Mouse (Mus musculus) 3T3-L1 (cell line): ENCODE data around the gene Olfr787.

Experiments
- DNase-seq: peaks from one replicate; pipeline ENCODE4 v3.0.0-alpha.2; 2015; ENCODE audit warnings: low read depth, low spot score

The Olfr787 gene

DNA sequence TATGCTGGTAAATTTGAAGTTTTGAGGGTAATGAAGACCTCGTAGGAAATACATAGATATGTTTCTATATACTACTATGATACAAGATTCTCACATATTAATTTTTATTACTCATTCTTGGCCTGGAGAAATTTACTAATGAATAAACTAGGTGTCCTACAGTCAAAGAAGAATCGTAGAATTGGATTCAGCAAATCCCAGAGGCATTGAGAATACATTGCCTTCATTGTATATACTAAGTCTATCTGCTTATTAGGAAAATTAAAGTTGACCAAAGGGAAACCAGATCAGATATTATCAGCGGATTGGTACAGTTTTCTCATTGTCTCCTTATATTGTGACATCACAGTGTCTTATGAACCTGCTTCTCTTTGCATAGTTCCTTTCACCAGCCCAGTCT lies at the start of gene Olfr787:
TSS of gene Olfr787 (plus strand) at position 301 of the 400 bp plus-strand sequence.
- no peak for DNase-seq

DNA sequence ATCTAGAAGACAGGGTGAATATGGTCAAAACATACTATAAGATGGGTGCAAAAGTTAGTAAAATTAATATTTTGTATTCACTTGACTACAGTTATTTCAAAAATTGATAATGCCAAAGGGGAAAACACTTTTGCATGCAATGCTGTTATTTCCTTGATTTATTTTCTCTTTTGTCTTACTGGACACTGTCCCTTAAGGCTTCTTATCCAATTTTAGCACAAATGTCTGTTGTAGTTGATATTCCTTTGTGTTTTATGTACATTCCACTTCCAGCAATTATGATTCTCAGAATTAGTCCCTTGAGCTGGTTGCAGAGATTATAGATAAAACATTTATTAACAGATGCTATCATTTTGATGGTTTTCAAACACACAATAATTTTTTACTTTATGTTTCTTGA lies 34.7 kb upstream of the Olfr787 start, which contains the start of gene Olfr786:
TSS of gene Olfr786 (plus strand) at position 301 of the 400 bp plus-strand sequence.
- DNase-seq, result no peak

DNA sequence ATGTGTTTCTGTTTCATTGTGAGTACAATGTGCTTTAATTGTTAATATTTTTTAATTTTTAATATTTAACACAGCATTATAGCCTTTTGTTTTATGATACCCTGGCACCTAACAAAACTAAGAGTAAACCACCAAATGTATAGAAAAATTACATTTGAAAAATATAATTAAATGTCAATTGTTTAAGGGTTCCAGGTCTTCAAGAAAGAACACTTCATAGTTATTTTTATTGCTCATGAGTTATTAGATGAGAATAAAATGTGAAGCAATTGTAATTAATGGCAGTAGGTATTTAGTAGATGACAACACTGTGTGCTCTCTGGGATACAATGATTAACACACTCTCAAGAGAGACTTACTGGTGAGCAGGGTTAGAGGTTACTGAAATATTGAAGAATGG lies 9.0 kb downstream of the Olfr787 start, which contains the start of gene Olfr788:
TSS of gene Olfr788 (plus strand) at position 301 of the 400 bp plus-strand sequence.
- DNase-seq, result no peak

DNA sequence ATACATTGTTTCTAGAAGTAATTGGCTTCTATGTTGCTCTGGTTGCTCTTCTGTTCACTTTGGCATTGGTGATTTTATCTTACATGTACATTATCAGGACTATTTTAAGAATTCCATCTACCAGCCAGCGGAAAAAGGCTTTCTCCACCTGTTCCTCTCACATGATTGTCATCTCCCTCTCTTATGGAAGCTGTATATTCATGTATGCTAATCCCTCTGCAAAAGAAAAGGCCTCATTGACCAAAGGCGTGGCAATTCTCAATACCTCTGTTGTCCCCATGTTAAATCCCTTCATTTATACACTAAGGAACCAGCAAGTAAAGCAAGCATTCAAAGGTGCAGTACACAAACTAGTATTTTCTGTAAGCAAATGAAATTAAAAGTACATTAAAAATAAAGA lies 11.6 kb downstream of the Olfr787 start:
- no peak for DNase-seq

DNA sequence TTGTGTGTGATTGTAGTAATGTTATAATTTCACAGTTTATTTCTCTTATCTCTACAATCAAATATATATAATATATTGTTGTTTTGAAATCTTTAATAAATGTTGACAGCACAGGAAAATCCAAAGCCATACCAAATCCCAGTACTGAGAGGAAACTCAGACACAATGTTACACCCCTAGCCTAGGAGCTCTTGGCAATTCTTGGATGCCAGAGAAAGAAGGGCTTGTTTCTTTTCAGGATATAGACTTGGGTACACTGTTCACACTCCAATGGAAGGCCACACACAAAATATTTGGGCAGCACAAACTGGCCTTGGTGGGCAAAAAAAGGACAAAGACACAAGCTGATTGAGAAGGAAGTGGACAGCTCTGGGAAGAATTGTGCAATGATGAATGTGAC lies 12.1 kb downstream of the Olfr787 start:
- no peak for DNase-seq

DNA sequence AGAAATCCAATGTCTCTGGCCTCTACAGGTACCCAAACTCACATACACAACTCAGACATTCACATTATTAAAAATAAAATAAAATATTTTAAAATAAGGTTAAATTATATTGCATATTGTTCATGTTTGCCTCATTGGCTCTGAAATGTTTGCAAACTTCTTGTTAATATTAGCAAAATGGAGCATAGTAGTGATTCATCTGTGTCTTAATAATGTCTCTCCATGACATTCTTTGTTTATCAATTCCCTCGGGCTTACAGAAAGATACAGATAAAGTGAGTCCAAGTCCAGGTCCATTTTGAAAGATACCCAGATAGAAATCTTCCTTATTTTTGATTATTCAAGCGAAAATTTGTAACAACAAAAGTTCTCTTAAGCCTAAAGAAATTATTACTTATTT lies 22.8 kb downstream of the Olfr787 start, which contains the start of gene Olfr789:
TSS of gene Olfr789 (plus strand) at position 301 of the 400 bp plus-strand sequence.
- no peak for DNase-seq

DNA sequence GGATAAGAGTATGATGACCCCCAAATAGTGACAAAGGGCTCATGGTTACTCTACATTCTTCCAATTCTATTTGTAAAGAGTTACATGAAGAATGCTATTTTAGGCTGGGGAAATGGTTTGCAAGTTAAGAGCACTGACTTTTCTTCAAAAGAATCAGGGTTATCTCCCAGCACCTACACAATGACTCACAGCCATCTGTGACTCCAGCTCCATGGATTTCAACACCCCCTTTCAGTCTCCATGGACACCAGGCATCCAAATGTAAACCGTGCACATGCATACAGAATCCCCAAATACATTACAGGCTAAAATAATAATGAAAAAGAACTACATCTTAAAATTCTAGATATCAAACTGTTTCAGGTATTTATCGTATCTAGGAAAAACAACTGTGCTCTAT lies 28.4 kb downstream of the Olfr787 start:
- DNase-seq, result no peak

DNA sequence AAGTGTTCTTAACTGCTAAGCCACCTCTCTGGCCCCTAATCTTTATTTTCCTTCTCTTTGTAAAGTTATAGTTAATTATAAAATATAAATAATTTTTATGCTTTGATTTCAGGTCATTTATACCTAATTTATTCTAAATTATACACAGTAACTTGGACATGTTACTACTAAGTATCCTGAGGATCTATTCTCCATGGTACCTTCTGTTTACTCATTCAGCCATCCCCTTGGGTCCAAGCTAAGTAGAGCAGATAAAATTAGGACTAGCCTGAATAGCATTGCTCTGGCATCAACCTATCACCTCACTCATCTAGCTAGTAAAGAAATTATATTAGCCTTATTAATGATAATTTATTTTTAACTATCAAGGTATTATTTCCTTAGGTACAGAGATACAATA lies 36.5 kb downstream of the Olfr787 start, which contains the start of gene Olfr790:
TSS of gene Olfr790 (plus strand) at position 301 of the 400 bp plus-strand sequence.
- no peak for DNase-seq
